Mouse (Mus musculus) embryonic fibroblast, embryonic 13.5 days (primary cell): ENCODE results near the gene Slc9a1.

ENCODE experiments used
- CTCF ChIP-seq: IDR thresholded peaks from 2 replicates; pipeline ENCODE4 v1.5.1; 2011; ENCODE audit warnings: mild to moderate bottlenecking, control low read depth, low read length, moderate library complexity, borderline replicate concordance; ENCODE audit not compliant: insufficient read depth
- POLR2A ChIP-seq: IDR thresholded peaks from 2 replicates; pipeline ENCODE4 v1.6.1; 2011; ENCODE audit warnings: low read depth, mild to moderate bottlenecking, control low read depth, low read length, moderate library complexity

DNA sequence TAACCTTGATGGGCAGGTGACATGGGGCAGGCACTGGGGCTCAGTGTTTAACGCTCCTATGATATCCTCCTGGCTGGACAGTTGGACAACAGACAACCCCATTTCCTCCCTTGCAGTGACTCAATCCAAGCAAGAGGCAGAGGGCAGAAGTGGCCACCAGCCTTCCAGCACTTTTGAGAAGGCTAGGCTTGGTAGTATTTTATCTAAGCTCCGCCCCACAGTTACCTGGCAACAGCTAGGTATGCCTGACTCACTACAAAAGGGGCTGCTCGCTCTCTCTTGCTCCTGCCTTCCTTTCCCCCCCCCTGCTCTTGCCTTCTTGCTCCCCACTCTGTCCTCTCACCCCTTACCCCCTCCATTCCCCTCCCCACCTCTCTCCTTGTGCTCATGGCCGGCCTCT is 91.9 kb downstream of the Slc9a1 start:
- no peak for TF ChIP-seq POLR2A
- no peak for TF ChIP-seq CTCF
